Mouse (Mus musculus) forebrain, embryonic 15.5 days (tissue): ENCODE data around the gene 9130409I23Rik. TPM values are rescaled to one million over a fixed set of nuclear protein-coding genes. Genes with fewer than 3 reads are reported as not detected.

Source experiments
- ATAC-seq: fragments of 200-750 bp; cut with Nextera tagmentation; replicated peaks from 2 replicates; pipeline ENCODE4 v1.8.0; 2017; ENCODE audit warnings: mild to moderate bottlenecking, moderate TSS enrichment, moderate library complexity
- H3K27ac ChIP-seq: fragments of 300-500 bp; sonication (generic); replicated peaks from 2 replicates; pipeline ENCODE4 v1.5.1; 2015; ENCODE audit warnings: mild to moderate bottlenecking, inconsistent platforms
- H3K27me3 ChIP-seq: fragments of 300-500 bp; sonication (generic); 2 replicates; pipeline ENCODE4 v1.6.1; 2015; ENCODE audit warnings: inconsistent platforms
- H3K36me3 ChIP-seq: fragments of 300-500 bp; sonication (generic); 2 replicates; pipeline ENCODE4 v1.6.1; 2015; ENCODE audit warnings: mild to moderate bottlenecking, inconsistent platforms
- H3K4me1 ChIP-seq: fragments of 300-500 bp; sonication (generic); 2 replicates; pipeline ENCODE4 v1.6.1; 2015; ENCODE audit warnings: inconsistent platforms
- H3K4me2 ChIP-seq: fragments of 300-500 bp; sonication (generic); replicated peaks from 2 replicates; pipeline ENCODE4 v1.6.1; 2015; ENCODE audit warnings: mild to moderate bottlenecking, inconsistent platforms
- H3K4me3 ChIP-seq: fragments of 300-500 bp; sonication (generic); 2 replicates; pipeline ENCODE4 v1.5.1; 2015; ENCODE audit warnings: mild to moderate bottlenecking, inconsistent platforms
- H3K9ac ChIP-seq: fragments of 300-500 bp; sonication (generic); replicated peaks from 2 replicates; pipeline ENCODE4 v1.6.1; 2015; ENCODE audit warnings: mild to moderate bottlenecking, inconsistent platforms
- H3K9me3 ChIP-seq: fragments of 300-500 bp; sonication (generic); 2 replicates; pipeline ENCODE4 v1.6.1; 2016; ENCODE audit warnings: inconsistent platforms
- WGBS: fragments of 180-500 bp; shearing (Covaris S2); methylation state at CpG from one replicate; pipeline ENCODE4 v1.1.7; 2015; ENCODE audit warnings: mixed read lengths; 5-methylcytosine and 5-hydroxymethylcytosine counted together
- polyA plus RNA-seq: library from polyadenylated mRNA; unstranded; fragments of >200 nt; fragmentation: Nextera tagmentation; extraction: Ambion mirVana; gene quantifications from 2 replicates; pipeline ENCODE4 v1.2.1, GENCODE M21; 2015

9130409I23Rik gene
- 0.11 TPM in 1 of 2 replicates, not detected in the other for polyA plus RNA-seq

GRCm38 (mm10) chr1:181050937-181051336 is at the start of gene 9130409I23Rik:
Gene 9130409I23Rik (plus strand): TSS chr1:181051237.
- WGBS = 93% methylated on average over 6 of the region's 6 CpGs
- no peak for ATAC-seq
- Histone ChIP-seq H3K9me3 (no peaks in the 10 kb centered on the region), H3K4me3 (no peak within 1 kb of the TSS), H3K36me3 (no peaks in the 10 kb centered on the region), H3K4me2 (no peak within 1 kb of the TSS), H3K4me1 (no peaks in the 10 kb centered on the region), H3K27ac (no peak within 1 kb of the TSS), H3K27me3 (no peaks in the 10 kb centered on the region), H3K9ac (no peak within 1 kb of the TSS)

GRCm38 (mm10) chr1:181001621-181002020 is 49.4 kb upstream of the 9130409I23Rik start:
- Histone ChIP-seq H3K4me3 (no peak overlapping the region), H3K4me1 (no peaks in the 10 kb centered on the region), H3K9ac (no peak overlapping the region), H3K4me2 (no peak overlapping the region), H3K36me3 (no peaks in the 10 kb centered on the region), H3K9me3 (no peaks in the 10 kb centered on the region), H3K27ac (no peak overlapping the region), H3K27me3 (no peaks in the 10 kb centered on the region)
- no peak for ATAC-seq
- WGBS = 93% methylated on average over 3 of the region's 3 CpGs

- no peak overlapping the region for H3K4me2 ChIP-seq
- H3K4me1 ChIP-seq = no peaks in the 10 kb centered on the region
- H3K36me3 ChIP-seq = no peaks in the 10 kb centered on the region
- H3K27me3 ChIP-seq = no peaks in the 10 kb centered on the region
- H3K4me3 ChIP-seq = no peak overlapping the region
- no peak for ATAC-seq
- no peaks in the 10 kb centered on the region for H3K9me3 ChIP-seq
- H3K27ac ChIP-seq = no peak overlapping the region
- no peak overlapping the region for H3K9ac ChIP-seq
- WGBS = 79% methylated on average over 2 of the region's 2 CpGs
These were observed 47.2 kb upstream of the 9130409I23Rik start for GRCm38 (mm10) chr1:181003790-181004189.

GRCm38 (mm10) chr1:181005331-181005730 is 45.7 kb upstream of the 9130409I23Rik start:
- Histone ChIP-seq H3K27ac (no peak overlapping the region), H3K4me3 (no peak overlapping the region), H3K9ac (no peak overlapping the region), H3K27me3 (no peaks in the 10 kb centered on the region), H3K36me3 (no peaks in the 10 kb centered on the region), H3K9me3 (no peaks in the 10 kb centered on the region), H3K4me1 (no peaks in the 10 kb centered on the region), H3K4me2 (no peak overlapping the region)
- ATAC-seq = no peak
- WGBS = 88% methylated on average over 8 of the region's 8 CpGs

GRCm38 (mm10) chr1:181007831-181008230 is 43.2 kb upstream of the 9130409I23Rik start:
- 91% methylated on average over 6 of the region's 6 CpGs for WGBS

GRCm38 (mm10) chr1:181008266-181008665 is 42.8 kb upstream of the 9130409I23Rik start:
- H3K4me3 ChIP-seq = no peak overlapping the region
- 99% methylated on average over 2 of the region's 2 CpGs for WGBS
- H3K9me3 ChIP-seq = no peaks in the 10 kb centered on the region

More at GRCm38 (mm10) chr1:181007831-181008230, 43.2 kb upstream of the 9130409I23Rik start:
- Histone ChIP-seq H3K4me1 (no peaks in the 10 kb centered on the region), H3K36me3 (no peaks in the 10 kb centered on the region), H3K4me2 (no peak overlapping the region), H3K27me3 (no peaks in the 10 kb centered on the region), H3K27ac (no peak overlapping the region), H3K4me3 (no peak overlapping the region), H3K9me3 (no peaks in the 10 kb centered on the region), H3K9ac (no peak overlapping the region)
- no peak for ATAC-seq

GRCm38 (mm10) chr1:181009011-181009590 is 41.9 kb upstream of the 9130409I23Rik start:
- Histone ChIP-seq H3K9me3 (no peaks in the 10 kb centered on the region), H3K9ac (no peak overlapping the region), H3K36me3 (no peaks in the 10 kb centered on the region), H3K27me3 (no peaks in the 10 kb centered on the region), H3K4me3 (no peak overlapping the region), H3K4me1 (no peaks in the 10 kb centered on the region), H3K27ac (no peak overlapping the region), H3K4me2 (no peak overlapping the region)
- no peak for ATAC-seq
- 84% methylated on average over 4 of the region's 4 CpGs for WGBS

More at GRCm38 (mm10) chr1:181008266-181008665, 42.8 kb upstream of the 9130409I23Rik start:
- Histone ChIP-seq H3K9ac (no peak overlapping the region), H3K36me3 (no peaks in the 10 kb centered on the region), H3K27me3 (no peaks in the 10 kb centered on the region), H3K27ac (no peak overlapping the region), H3K4me1 (no peaks in the 10 kb centered on the region), H3K4me2 (no peak overlapping the region)
- ATAC-seq = no peak

GRCm38 (mm10) chr1:181009754-181010153 is 41.3 kb upstream of the 9130409I23Rik start:
- no peaks in the 10 kb centered on the region for H3K4me1 ChIP-seq
- H3K27ac ChIP-seq = no peak overlapping the region
- no peak overlapping the region for H3K4me3 ChIP-seq
- ATAC-seq = no peak
- no peaks in the 10 kb centered on the region for H3K36me3 ChIP-seq
- 74% methylated on average over 3 of the region's 3 CpGs for WGBS
- no peak overlapping the region for H3K9ac ChIP-seq
- no peak overlapping the region for H3K4me2 ChIP-seq
- no peaks in the 10 kb centered on the region for H3K27me3 ChIP-seq
- no peaks in the 10 kb centered on the region for H3K9me3 ChIP-seq

GRCm38 (mm10) chr1:181010171-181010932 is 40.7 kb upstream of the 9130409I23Rik start:
- Histone ChIP-seq H3K36me3 (no peaks in the 10 kb centered on the region), H3K4me1 (peaks cover 2% of the 10 kb centered on the region; the same call in 1 of the 2 replicates), H3K27ac (no peak overlapping the region), H3K4me2 (no peak overlapping the region), H3K4me3 (no peak overlapping the region), H3K9ac (no peak overlapping the region), H3K9me3 (no peaks in the 10 kb centered on the region), H3K27me3 (no peaks in the 10 kb centered on the region)
- WGBS = 63% methylated on average over 4 of the region's 4 CpGs
- ATAC-seq = no peak

- H3K36me3 ChIP-seq = no peaks in the 10 kb centered on the region
- H3K27me3 ChIP-seq = no peaks in the 10 kb centered on the region
- ATAC-seq = no peak
- no peak overlapping the region for H3K4me3 ChIP-seq
- no peaks in the 10 kb centered on the region for H3K9me3 ChIP-seq
- 68% methylated on average over 5 of the region's 5 CpGs for WGBS
- H3K27ac ChIP-seq = no peak overlapping the region
- no peak overlapping the region for H3K4me2 ChIP-seq
- no peak overlapping the region for H3K9ac ChIP-seq
- peaks cover 12% of the 10 kb centered on the region for H3K4me1 ChIP-seq
These were observed 39.4 kb upstream of the 9130409I23Rik start for GRCm38 (mm10) chr1:181011601-181012000.

GRCm38 (mm10) chr1:181012416-181012815 is 38.6 kb upstream of the 9130409I23Rik start:
- peaks cover 20% of the 10 kb centered on the region for H3K4me1 ChIP-seq
- H3K36me3 ChIP-seq = no peaks in the 10 kb centered on the region
- H3K4me3 ChIP-seq = no peak overlapping the region
- H3K27ac ChIP-seq = no peak overlapping the region
- H3K9ac ChIP-seq = no peak overlapping the region
- WGBS = 88% methylated on average over 3 of the region's 3 CpGs
- ATAC-seq = no peak
- no peaks in the 10 kb centered on the region for H3K9me3 ChIP-seq
- no peaks in the 10 kb centered on the region for H3K27me3 ChIP-seq
- no peak overlapping the region for H3K4me2 ChIP-seq

- 74% methylated on average over 6 of the region's 6 CpGs for whole genome bisulfite sequencing
- no peaks in the 10 kb centered on the region for H3K27me3 ChIP-seq
- no peak overlapping the region for H3K4me2 ChIP-seq
- H3K36me3 ChIP-seq = no peaks in the 10 kb centered on the region
- no peak overlapping the region for H3K4me3 ChIP-seq
- H3K9ac ChIP-seq = no peak overlapping the region
- H3K27ac ChIP-seq = no peak overlapping the region
- no peaks in the 10 kb centered on the region for H3K9me3 ChIP-seq
- peaks cover 22% of the 10 kb centered on the region for H3K4me1 ChIP-seq
- no peak for ATAC-seq
These were observed 37.6 kb upstream of the 9130409I23Rik start for GRCm38 (mm10) chr1:181013446-181013845.
